Mouse (Mus musculus) E14TG2a.4 (cell line): ENCODE measurements around the gene Olfr556.
A peak's percentile ranks its signal among the peaks of the same experiment; 100 is the strongest.

Experiments used
- H3K27me3 ChIP-seq: 2 replicates; pipeline ENCODE4 v1.6.1; 2014; ENCODE audit warnings: low read length, control low read depth; ENCODE audit not compliant: insufficient read depth
- H3K36me3 ChIP-seq: 2 replicates; pipeline ENCODE4 v1.6.1; 2014; ENCODE audit warnings: low read length, control low read depth; ENCODE audit not compliant: insufficient read depth
- H3K4me1 ChIP-seq: replicated peaks from 2 replicates; pipeline ENCODE4 v1.6.1; 2014; ENCODE audit warnings: low read depth, low read length, control low read depth
- H3K4me3 ChIP-seq: replicated peaks from 2 replicates; pipeline ENCODE4 v1.5.1; 2014; ENCODE audit warnings: mild to moderate bottlenecking, low read length
- H3K9me3 ChIP-seq: 2 replicates; pipeline ENCODE4 v1.6.1; 2014; ENCODE audit warnings: low read length, control low read depth
- CTCF ChIP-seq: conservative IDR thresholded peaks from 2 replicates; pipeline ENCODE4 v1.5.1; 2014; ENCODE audit warnings: low read length
- NANOG ChIP-seq: IDR thresholded peaks from 2 replicates; pipeline ENCODE4 v1.6.1; 2014; ENCODE audit warnings: borderline replicate concordance, low read length, mixed read lengths
- POU5F1 ChIP-seq: IDR thresholded peaks from 2 replicates; pipeline ENCODE4 v1.6.1; 2014; ENCODE audit warnings: low read length, borderline replicate concordance

The Olfr556 gene

DNA sequence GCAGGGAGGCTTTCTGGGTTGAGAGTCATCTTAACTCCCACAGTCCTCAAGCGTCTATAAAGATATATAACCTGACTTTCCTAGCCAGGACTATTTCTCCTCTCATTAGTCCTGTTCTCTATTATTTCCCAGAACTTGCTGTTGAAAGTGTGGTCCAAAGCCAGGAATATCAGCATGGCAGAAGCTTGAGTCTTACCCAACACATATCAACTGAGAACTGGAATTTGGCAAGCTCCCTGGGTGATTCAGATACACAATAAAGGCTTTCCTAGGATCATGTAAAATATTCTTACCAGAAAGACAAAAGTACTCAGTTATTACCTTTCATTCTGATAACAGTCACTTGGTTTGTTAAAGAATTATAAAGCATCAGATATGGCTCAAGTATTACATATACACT lies 17.2 kb downstream of the Olfr556 start:
- no peaks in the 10 kb centered on the region for H3K36me3 ChIP-seq
- H3K4me3 ChIP-seq, result no peak overlapping the region

GRCm38 (mm10) chr7:102686944-102687501 lies 22.3 kb downstream of the Olfr556 start, which contains the start of gene Trim68:
Gene Trim68 (minus strand): TSS chr7:102687327.
- peaks cover 6% of the 10 kb centered on the region for H3K9me3 ChIP-seq
- TF ChIP-seq CTCF (no peak), POU5F1 (no peak), NANOG (no peak)
- H3K27me3 ChIP-seq, result peaks cover 7% of the 10 kb centered on the region
- peaks cover 6% of the 10 kb centered on the region; the same call in 1 of the 2 replicates for H3K4me1 ChIP-seq
- H3K36me3 ChIP-seq, result no peaks in the 10 kb centered on the region
- H3K4me3 ChIP-seq, result peak within 1 kb of the TSS; percentile 79

More for the DNA sequence above, 17.2 kb downstream of the Olfr556 start:
- 0 out of 2 replicates have a peak, but pooled peaks cover 6% of the 10 kb centered on the region for H3K4me1 ChIP-seq
- no peak for TF ChIP-seq CTCF
- no peak for TF ChIP-seq NANOG
- no peak for TF ChIP-seq POU5F1
- peaks cover 22% of the 10 kb centered on the region for H3K27me3 ChIP-seq
- H3K9me3 ChIP-seq, result no peaks in the 10 kb centered on the region

DNA sequence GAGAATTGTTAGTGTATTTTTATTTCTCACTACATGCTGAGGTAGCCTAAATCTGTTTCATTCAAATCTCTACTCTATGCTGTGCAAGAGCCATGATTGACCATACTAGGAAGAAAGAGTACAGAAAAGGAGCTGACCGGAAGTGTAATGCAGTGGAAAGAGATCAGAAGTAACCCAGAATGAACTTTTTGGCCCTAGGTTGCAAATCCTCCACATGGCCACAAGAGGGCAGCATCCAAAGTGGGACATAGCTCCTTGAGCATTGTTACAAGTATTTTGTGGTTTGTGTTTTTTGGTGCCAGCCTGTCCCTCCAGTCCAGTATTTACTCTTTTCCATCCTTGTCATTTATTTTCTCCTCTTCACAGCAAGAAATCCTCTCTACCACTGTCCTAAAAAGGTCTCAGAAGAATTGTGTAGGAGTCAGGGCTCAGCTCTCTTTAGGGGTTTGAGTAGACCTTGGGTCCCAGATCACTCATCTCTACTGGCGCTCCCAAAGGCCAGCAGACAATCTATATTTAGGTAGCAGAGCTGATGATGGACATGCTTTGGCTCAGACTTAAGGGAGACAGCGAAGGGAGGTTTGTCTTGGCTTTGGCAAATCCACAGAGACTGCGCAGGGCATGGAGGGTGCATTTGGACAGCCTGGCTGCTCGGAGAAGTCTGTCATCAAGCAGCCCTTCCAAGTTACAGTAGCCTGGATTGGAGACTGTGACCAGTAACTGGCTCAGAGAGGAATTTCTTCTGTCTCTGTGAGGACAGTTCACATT lies 30.8 kb downstream of the Olfr556 start, which contains the start of gene Olfr557:
TSS of gene Olfr557 (plus strand) at position 553 of the 768 bp plus-strand sequence.
- peaks cover 3% of the 10 kb centered on the region; the same call in 1 of the 2 replicates for H3K27me3 ChIP-seq
- TF ChIP-seq CTCF (peak; percentile 97), NANOG (no peak), POU5F1 (no peak)
- no peak within 1 kb of the TSS for H3K4me3 ChIP-seq
- no peaks in the 10 kb centered on the region for H3K9me3 ChIP-seq
- H3K36me3 ChIP-seq, result no peaks in the 10 kb centered on the region
- no peaks in the 10 kb centered on the region for H3K4me1 ChIP-seq

GRCm38 (mm10) chr7:102698461-102698860 lies 33.8 kb downstream of the Olfr556 start:
- Histone ChIP-seq H3K36me3 (no peaks in the 10 kb centered on the region), H3K9me3 (no peaks in the 10 kb centered on the region), H3K27me3 (peaks cover 3% of the 10 kb centered on the region; the same call in 1 of the 2 replicates), H3K4me1 (no peaks in the 10 kb centered on the region), H3K4me3 (no peak overlapping the region)
- TF ChIP-seq POU5F1, result no peak
- TF ChIP-seq NANOG, result no peak
- TF ChIP-seq CTCF, result no peak

GRCm38 (mm10) chr7:102701915-102702314 lies 37.2 kb downstream of the Olfr556 start, which contains the start of gene Olfr558:
Gene Olfr558 (plus strand): TSS chr7:102702215.
- Histone ChIP-seq H3K4me3 (no peak within 1 kb of the TSS), H3K36me3 (no peaks in the 10 kb centered on the region), H3K9me3 (no peaks in the 10 kb centered on the region), H3K27me3 (no peaks in the 10 kb centered on the region), H3K4me1 (no peaks in the 10 kb centered on the region)
- TF ChIP-seq NANOG (no peak), POU5F1 (no peak), CTCF (no peak)

DNA sequence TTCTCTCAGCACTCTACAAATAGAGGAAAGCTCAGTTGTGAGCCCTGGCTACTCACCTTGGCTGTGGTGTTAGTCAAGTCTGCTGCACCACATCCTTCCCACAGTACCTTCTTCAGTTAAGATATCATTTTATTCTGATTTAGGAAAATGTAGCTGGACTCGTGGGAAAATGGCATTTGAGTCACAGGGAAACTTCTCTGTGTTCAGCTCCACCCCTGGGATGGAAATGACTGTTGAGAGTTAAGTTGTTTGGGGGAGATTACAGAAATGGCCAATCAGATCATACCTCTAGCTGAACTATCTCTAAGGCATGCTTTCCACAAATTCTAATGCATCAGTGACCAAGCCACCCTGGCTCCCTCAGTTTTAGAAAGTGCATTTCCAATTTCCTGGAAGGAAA lies 54.3 kb downstream of the Olfr556 start, which contains the start of gene Olfr33:
TSS of gene Olfr33 (minus strand) at position 101 of the 400 bp plus-strand sequence.
- TF ChIP-seq POU5F1, result no peak
- TF ChIP-seq NANOG, result no peak
- no peaks in the 10 kb centered on the region for H3K9me3 ChIP-seq

More for the DNA sequence above, 54.3 kb downstream of the Olfr556 start, which contains the start of gene Olfr33:
- no peak within 1 kb of the TSS for H3K4me3 ChIP-seq
- H3K36me3 ChIP-seq, result no peaks in the 10 kb centered on the region
- no peaks in the 10 kb centered on the region for H3K4me1 ChIP-seq
- no peaks in the 10 kb centered on the region for H3K27me3 ChIP-seq
